Mouse (Mus musculus) spleen, embryonic (tissue): ENCODE data around the gene Tmem116.

ENCODE experiments used
- CTCF ChIA-PET: fragments of 350-600 bp; sonication (Branson Sonifier 250); formaldehyde crosslinking; loops from one replicate; lab custom pipeline; 2022; lab: Charles Lee

The Tmem116 gene

DNA sequence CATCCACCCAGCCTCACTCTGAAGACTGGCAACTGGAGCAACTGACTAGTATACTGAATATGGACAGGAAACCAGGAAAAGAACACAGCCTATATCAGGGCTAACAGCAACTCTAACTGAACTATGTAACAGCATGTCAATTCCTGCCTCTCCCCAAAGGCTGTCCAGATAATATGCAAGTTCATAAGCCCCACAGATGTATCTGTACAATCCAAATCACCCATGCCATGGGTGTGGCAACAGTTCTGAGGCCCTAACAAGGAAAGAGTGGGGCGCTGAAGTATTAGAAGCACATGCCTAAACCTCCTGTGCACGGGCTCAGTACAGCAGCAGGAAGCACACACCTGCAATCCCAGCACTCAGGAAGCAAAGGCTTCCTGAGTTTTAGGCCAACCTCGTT, 83.4 kb downstream of the Tmem116 start:
- CTCF ChIA-PET: no interaction called here

DNA sequence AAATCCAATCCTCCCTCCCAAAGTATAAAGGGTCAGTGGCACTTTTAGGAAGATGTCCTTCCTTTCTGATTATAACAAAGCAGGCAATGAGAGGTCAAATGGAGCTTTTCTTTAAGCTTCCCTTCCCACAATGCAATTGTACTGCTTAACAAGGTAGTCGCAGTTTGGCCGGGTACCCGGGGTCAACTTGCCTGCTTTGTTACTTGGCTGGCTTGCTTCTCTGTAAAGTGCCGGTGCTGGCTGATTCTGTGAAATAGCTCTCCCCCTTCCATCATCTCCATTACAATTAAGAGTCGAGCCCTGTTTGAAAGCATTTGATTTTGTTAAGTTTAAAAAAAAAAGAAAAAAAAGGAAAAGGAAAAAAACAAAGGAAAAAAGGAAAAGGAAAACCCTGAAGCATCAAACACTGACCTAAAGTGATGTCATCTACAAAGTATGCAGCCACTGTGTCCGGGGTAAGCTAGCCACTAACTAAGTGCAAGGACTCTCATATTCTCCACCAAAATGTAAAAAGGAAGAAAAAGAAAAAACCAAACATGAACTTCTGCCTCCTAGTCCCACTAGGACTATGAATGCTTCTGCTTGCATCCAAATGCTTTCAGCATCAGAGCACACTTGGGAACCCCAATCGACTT, 85.3 kb downstream of the Tmem116 start:
- CTCF ChIA-PET: no interaction called here

DNA sequence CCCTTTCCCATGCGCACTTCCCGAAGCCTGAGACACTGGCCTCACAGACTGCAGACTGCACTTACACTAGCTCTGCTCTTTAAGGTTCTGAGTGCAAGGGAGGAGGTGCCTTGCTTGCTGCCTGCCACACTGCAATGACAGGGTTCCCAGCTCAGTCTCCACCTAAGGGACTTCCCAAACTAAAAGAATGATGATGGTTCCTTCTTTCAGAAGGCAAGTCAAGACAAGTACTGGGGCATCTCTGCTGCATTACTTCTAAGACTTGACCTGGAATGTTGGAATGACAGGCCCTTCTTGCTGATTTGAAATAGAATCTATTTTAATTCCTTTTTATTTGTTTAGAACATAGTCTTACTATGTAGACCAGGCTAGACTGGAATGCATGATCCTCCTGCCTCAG, 85.9 kb downstream of the Tmem116 start:
- CTCF ChIA-PET: no interaction called here

DNA sequence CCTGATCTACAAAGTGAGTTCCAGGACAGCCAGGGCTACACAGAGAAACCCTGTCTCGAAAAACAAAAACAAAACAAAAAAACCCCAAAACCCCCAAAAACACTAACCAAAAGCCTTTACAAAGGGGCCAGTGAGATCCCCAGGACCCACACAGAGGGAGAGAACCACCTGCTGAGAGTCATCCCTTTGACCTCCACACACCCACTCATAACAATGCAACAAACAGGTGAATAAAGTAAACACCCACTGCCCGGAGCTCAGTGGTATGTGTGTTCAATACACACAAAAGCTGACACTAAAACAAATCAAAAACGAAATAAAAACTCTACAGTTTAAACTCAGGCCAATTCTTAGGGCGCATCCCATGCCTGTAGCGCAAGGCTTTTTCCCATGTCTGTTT, 88.4 kb downstream of the Tmem116 start:
- CTCF ChIA-PET: no interaction called here

DNA sequence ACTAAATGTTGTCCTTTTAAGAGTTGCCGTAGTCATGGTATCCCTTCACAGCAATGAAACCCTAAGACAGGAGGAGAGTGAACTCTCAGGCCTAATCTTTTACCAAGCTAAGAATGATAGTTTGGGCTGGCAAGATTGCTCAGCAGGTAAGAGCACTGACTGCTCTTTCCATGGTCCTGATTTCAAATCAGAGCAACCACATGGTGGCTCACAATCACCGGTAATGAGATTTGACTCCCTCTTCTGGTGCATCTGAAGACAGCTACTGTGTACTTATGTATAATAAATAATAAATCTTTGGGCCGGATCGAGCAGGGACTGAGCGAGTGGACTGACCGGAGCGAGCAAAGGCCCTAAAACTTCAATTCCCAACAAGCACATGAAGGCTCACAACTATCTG, 89.5 kb downstream of the Tmem116 start:
- CTCF ChIA-PET: no interaction called here

DNA sequence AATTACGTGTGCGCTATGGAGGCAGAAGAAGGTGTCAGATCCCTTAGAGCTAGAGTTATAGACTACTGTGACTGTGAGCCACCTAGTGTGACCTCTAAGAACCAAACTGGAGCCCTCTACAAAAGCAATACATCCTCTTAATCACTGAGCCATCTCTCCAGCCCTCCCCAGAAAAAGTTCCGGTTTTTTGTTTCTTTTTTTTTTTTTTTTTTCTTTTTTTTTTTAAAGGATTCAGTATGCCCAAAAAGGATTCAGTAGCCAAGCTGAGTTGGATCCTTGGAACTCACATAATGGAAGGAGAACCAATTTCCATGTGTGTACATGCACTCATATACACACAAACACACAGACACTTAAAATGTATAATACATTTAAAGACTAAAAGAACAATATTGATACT, 91.7 kb downstream of the Tmem116 start:
- CTCF ChIA-PET: interaction anchor here (0.6 kb wide), 1 partner anchor 280 kb away, joined by 11 read pairs; no protein-coding TSS in a partner anchor

DNA sequence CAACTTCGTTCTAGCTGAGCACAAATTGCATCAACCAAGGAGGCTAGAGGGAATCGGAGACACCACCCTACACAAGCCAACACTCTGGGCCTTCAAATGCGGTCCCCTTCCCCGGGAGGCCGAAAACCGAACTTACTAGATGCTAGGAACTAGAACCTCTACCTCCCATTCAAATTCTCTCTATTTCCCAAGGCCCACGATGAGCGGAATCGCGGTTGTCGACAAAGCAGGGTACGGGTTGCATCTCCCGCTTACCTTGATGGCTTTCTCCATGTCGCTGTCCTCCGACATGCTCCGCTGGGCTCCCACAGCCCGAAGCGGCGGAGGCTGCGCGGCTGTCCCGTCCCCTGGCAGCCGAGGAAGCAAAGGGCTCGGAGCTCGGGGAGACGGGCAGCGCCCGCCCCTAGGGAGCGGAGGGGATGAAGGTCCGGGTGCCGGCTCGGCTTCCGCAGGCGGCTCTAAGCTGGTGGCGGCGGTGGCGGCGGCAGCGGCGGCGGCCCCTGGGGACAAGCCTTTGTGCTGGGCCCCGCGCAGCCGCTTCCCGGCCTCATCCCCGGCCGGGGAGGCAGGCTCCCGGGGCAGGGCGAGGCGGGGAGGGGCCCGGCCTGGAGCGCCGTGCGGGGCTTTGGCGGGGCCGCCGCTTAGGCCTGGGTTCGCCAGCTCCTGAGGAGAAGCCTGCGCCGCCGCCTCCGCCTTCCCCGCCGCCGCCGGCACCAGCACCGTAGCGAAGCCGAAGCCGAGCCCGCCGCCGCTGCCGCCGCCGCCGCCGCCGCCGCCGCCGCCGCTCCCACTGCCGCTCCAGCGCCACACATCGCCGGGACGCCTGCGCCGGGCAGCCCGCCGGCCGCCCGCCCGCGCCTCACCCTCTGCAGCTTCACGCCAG, 93.5 kb downstream of the Tmem116 start, which contains the start of the genes Adam1a and Gm42878:
Gene Adam1a (minus strand): TSS at position 573 of the 883 bp plus-strand sequence.
Gene Gm42878 (minus strand): TSS at position 573 of the 883 bp plus-strand sequence.
- CTCF ChIA-PET: interaction anchor here (0.6 kb wide), 1 partner anchor 579 kb away, joined by 7 read pairs; no protein-coding TSS in a partner anchor

DNA sequence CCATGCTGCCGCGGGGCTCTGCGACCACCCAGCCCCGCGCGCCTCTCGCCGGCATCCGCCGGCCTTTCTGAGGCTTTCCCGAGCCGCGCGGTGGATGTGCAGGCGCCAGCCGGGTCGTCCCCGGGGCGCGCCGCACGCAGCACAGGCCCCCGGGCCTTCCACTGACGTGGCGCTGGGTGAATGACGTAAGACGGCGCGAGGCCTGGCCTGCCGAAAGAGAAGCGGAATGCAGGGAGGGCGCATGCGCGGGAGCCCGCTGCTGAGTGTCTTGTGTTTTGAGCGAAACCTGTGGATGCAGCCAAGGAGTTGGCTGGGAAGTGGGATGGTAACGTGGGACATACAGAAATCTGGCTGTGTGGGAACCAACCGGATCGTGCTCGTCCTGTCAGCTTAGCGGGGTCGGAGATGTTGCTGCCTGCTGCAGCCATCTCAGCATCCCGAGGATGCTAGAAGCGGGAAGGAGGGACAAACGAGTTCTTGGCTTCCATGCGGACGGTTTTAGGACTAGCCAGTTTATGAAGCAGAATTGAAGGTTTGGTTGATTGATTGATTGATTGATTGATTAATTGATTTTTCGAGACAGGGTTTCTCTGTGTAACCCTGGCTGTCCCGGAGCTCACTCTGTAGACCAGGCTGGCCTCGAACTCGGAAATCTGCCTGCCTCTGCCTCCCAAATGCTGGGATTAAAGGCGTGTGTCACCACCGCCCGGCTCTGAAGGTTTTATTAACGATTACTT, 94.3 kb downstream of the Tmem116 start, which contains the start of gene Mapkapk5:
Gene Mapkapk5 (minus strand): TSS at position 113 of the 737 bp plus-strand sequence.
- CTCF ChIA-PET: interaction anchor here (0.6 to 1.1 kb wide), 2 partner anchors 18 to 42 kb away, joined by 3 read pairs; no protein-coding TSS in a partner anchor

DNA sequence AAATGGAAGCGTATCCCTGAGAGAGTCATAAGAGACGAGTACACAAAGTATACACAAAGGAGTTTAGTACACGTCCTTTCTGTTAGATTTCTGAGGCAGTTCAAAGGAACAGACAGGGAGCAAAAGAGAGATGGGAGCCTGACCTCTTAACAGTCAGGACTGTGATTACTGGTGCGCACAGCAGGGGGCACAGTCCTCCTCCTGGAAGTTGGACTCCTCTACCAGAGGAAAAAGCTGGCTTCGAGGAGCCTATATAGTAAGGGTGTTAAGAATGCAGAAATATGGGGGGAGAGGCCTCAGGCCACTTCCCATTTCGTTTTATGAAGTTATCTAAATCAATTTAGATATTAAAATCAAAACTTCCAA, 94.8 kb downstream of the Tmem116 start:
- CTCF ChIA-PET: interaction anchor here (0.6 to 1.1 kb wide), 3 partner anchors 18 to 59 kb away, joined by 3 to 5 read pairs (median 3); no protein-coding TSS in a partner anchor

DNA sequence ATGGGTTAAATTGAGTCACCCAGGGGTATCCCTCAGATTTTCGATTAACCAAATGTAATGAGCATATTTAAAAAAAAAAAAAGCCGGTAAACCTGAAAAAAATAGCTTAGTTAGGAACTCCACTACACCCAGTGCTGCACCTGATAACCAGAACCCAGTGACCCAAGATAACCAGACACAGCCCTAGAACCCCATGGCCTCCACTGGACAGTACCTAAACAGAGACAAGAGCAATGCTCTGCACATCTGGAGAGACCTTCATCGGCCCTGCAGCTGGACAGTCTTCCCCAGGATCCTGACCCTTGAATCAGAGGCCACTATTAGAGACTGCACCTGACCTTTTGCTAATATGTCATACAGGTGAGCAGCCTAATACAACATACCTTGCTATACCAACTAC, 95.4 kb downstream of the Tmem116 start:
- CTCF ChIA-PET: interaction anchor here (0.6 to 1.1 kb wide), 4 partner anchors 17 to 156 kb away, joined by 3 to 5 read pairs (median 3); no protein-coding TSS in a partner anchor

DNA sequence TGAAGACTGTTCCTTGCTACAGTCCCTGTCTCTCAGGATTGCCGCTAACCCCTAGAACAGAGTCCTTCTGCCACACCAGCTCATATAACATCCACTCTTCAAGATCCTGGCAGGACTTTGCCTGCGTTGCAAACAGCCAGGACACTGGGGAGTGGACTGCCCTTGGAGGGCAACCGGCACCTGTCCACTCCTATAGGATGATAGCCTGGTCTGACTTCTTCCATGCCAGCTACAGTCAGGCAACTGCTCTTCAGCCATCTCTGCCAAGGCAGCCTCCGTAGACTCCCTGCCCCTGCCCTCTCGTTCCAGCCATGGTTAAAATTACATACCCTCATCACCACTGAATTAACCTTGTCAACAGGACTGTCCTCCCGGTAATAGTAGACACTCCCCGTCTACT, 97.5 kb downstream of the Tmem116 start:
- CTCF ChIA-PET: no interaction called here

DNA sequence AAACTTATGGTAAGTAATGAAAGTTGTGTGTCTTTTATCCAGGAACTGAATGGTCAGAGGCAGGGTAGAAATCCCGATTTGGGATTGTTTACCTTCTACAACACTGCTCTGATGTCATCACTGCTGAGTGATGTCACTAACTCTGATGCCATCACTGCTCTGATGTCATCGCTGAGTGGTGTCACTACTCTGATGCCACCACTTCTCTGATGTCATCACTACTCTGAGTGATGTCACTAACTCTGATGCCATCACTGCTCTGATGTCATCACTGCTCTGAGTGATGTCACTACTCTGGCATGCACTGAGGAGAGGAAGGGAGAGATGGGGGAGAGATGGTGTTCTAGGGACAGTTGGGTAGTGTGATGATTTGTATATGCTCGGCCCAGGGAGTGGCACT, 110.7 kb downstream of the Tmem116 start:
- CTCF ChIA-PET: interaction anchor here (0.6 kb wide), 1 partner anchor 33 kb away, joined by 5 read pairs; no protein-coding TSS in a partner anchor

DNA sequence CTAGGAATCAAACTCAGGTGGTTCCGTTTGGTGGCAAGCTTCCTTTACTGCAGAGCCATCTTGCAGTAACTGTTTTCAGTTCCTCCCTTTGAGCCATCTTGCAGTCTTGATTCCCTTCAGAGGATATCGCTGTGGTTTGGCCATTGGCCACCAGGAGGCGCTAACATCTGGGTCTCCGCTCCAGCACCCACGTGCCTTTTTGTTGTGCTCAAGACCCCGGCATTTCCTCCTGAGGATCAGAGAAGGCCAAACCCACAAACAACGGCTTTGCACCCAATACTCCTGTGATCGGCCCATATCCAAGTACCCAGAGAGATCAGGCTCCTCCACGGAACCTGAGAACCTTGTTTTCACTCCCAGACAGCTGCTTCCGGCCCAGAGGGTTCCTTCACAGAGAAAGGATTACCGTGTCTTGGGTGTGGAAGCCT, 112.8 kb downstream of the Tmem116 start:
- CTCF ChIA-PET: interaction anchor here (0.8 to 1.3 kb wide), 3 partner anchors 18 to 42 kb away, joined by 3 to 5 read pairs (median 3); no protein-coding TSS in a partner anchor

DNA sequence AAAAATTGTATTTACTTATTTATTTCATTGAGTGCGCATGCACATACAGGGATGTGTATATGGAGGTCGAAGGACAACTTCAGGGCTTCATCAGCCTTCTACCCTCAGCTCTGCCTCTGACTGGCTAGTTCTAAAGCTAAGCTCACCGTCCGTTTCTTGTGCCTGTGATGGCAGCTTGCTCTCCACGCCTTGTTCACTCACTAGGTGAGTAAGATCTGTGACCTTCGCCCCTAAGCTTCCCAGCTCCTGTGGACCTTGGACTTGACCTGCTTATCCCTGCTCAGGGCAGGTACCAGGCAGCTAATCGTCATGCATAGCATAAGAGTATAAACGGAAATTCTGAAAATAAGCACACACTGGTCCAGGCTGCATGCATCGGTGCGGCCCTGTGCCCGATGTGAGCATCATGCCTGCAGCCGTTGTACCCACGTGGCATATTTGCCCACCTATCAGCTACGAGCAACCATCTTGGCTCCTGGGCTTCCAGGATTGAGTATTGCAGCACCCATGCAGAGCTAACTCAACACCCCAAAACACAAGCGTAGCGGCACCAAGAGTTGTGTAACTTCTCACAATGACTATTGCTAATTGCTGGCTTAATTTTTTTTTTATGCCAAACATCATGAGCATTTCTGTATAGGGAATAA, 114.5 kb downstream of the Tmem116 start:
- CTCF ChIA-PET: interaction anchor here (0.5 kb wide), 1 partner anchor 1848 kb away, joined by 9 read pairs; no protein-coding TSS in a partner anchor

DNA sequence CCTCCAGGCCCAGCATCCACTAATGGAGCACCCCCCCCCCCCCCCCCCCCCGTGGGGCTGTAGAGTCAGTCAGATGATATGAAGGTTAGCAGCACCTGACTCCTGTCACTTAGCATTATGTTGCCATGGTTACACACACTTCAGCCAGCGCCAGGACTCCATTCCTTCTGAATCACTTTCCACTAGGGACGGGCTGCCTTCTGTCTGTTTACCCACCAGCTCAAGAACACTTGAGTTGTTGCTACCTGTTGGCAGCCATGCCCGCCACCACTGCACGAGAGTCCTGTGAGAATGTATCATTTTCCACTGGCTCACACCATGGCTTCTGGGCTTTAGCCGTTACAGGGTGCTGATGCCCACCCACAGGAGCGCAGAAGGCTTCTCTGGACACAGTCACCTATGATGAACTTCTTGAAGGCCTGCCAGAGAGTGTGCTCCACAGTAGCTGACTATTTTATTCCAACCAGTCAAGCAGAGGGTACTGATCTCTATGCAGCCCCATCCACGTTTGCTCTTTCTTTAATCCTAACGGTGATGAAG, 118.3 kb downstream of the Tmem116 start:
- CTCF ChIA-PET: interaction anchor here (0.8 kb wide), 1 partner anchor 298 kb away, joined by 15 read pairs; no protein-coding TSS in a partner anchor

DNA sequence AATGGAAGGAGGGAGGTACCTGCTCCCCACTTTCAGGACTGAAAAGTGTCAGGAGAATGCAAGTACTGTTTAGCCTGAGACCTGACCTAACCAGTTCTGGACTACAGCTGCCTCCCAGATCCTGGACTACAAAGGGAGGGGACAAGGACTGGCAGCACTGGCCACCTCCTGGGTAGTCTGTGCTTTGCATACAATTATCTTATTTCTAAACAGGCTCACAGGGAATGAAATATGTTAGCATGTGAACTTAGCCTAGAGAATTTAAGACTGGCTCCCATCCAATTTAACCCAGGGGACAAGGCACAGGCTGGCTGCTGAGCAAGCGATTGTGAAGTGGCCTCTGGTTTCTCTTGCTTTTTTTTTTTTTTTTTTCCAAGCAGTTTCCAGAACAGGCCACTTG, 119.1 kb downstream of the Tmem116 start:
- CTCF ChIA-PET: interaction anchor here (0.6 to 0.7 kb wide), 3 partner anchors 19 to 105 kb away, joined by 5 to 6 read pairs (median 5); no protein-coding TSS in a partner anchor
